Mouse (Mus musculus): ENCODE measurements around the gene 4930535I16Rik. TPM values are rescaled to one million over a fixed set of nuclear protein-coding genes. Genes with fewer than 3 reads are reported as not detected.

Gene 4930535I16Rik
- polyA plus RNA-seq, 1 experiment from 2014 or later, result not detected

DNA sequence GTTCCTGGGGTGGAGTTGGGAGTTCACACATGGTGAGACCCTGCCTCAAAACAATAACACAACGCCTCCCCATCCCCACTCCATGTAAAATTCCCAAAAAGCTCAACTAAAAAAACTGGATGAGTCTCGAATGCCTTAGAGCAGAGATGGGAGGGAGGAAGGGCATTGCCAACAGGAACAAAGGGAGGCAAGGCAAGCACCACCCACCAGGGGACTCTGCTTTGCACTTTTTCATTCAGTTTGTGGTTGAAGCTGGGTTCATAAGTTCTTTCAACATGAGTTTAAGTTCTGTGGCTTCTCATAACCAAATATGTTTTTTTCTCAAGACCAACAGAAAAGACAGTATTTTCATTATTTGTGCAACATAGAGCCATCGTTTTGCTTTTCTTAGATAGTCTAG lies 14.4 kb downstream of the 4930535I16Rik start:
- no peaks in the 10 kb centered on the region for H3K9me3 ChIP-seq
- H3K4me3 ChIP-seq, result no peak overlapping the region
- H3K4me2 ChIP-seq (replicated peaks), result no peak overlapping the region
- H3K4me1 ChIP-seq, result peaks cover 18% of the 10 kb centered on the region
- H3K9ac ChIP-seq (replicated peaks), result no peak overlapping the region
- H3K36me3 ChIP-seq, result no peaks in the 10 kb centered on the region
- 75% methylated on average over 3 of the region's 3 CpGs for WGBS
- ATAC-seq (replicated peaks), result no peak
- H3K27ac ChIP-seq (replicated peaks), result no peak overlapping the region
- H3K27me3 ChIP-seq, result no peaks in the 10 kb centered on the region

DNA sequence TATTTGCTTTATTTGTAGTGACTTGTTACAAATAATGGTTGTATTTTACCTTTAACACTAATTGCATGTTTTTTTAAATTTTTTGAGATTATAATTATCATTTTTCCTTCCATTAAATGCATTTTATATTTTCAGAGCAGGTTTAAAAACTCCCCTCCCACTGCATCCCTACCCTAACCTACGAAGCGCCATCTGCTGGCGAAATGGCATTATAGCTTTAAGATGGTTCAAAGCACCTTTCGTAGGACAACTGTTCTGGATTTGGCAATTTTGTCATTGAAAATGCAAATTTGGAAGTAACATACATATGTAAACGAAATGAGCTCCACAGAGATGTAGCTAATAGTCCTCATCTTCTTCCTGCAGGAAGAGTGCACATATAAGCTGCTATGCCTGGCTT lies 19.1 kb downstream of the 4930535I16Rik start:
- WGBS, result 6% methylated on average over 5 of the region's 5 CpGs
- no peak overlapping the region for H3K27ac ChIP-seq (replicated peaks)
- no peak overlapping the region for H3K4me3 ChIP-seq
- no peaks in the 10 kb centered on the region for H3K9me3 ChIP-seq
- H3K4me1 ChIP-seq, result peaks cover under 1% of the 10 kb centered on the region; the same call in 1 of the 2 replicates
- H3K36me3 ChIP-seq, result no peaks in the 10 kb centered on the region
- H3K4me2 ChIP-seq (replicated peaks), result no peak overlapping the region
- H3K9ac ChIP-seq (replicated peaks), result no peak overlapping the region
- H3K27me3 ChIP-seq, result no peaks in the 10 kb centered on the region
- ATAC-seq (replicated peaks), result no peak

DNA sequence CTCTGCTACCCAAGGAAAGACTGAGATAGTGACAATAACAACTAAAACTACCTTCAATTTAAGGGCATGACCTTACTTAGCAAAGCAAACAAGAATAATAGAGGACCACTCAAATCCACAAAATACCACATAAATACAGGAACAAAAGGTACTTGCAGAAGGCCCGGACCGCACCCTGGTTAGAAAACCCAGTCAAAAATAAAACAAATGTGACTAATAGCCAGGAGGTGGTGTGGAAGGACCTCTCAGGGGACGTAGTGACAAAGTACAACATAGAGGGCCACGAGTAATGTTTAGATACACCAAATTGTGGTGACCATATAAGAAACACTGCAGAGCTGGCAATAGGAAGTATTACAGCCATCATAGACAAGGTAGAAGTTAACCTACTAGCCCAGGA lies 23.5 kb downstream of the 4930535I16Rik start:
- Histone ChIP-seq H3K36me3 (no peaks in the 10 kb centered on the region), H3K9me3 (no peaks in the 10 kb centered on the region), H3K4me2 (replicated peaks) (no peak overlapping the region), H3K4me1 (no peaks in the 10 kb centered on the region), H3K9ac (replicated peaks) (no peak overlapping the region), H3K4me3 (no peak overlapping the region), H3K27ac (replicated peaks) (no peak overlapping the region), H3K27me3 (no peaks in the 10 kb centered on the region)
- ATAC-seq (replicated peaks), result no peak
- WGBS, result 85% methylated on average over 4 of the region's 4 CpGs

DNA sequence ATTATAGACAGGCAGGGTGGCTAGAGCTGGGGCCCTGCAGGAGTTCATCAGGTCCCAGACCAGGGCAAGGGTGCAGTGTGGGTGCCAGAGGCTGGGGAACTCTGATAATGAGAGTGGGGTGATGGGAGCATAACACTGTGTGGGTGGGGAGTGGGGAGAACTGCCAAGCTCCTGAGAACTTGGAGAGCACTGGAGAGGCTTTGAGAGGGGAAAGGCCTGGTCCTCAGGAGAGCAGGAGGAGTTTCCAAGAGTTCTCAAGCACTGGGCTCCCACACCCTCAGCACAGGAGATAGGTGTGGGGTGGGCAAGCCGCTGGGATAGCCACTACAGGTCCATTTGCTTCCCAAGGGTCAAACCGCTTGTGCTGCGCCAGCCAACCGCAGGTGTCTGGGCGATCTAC lies 24.1 kb downstream of the 4930535I16Rik start:
- Histone ChIP-seq H3K9ac (replicated peaks) (no peak overlapping the region), H3K36me3 (no peaks in the 10 kb centered on the region), H3K27me3 (no peaks in the 10 kb centered on the region), H3K4me1 (no peaks in the 10 kb centered on the region), H3K4me3 (no peak overlapping the region), H3K27ac (replicated peaks) (no peak overlapping the region), H3K9me3 (no peaks in the 10 kb centered on the region), H3K4me2 (replicated peaks) (no peak overlapping the region)
- no peak for ATAC-seq (replicated peaks)
- 89% methylated on average over 5 of the region's 5 CpGs for WGBS

Other genes starting within 250 kb of the 4930535I16Rik start
- gene Macf1, start 233.7 kb downstream of the 4930535I16Rik start, polyA plus RNA-seq (2015; fragmentation: Nextera tagmentation; extraction: Ambion mirVana), result 73.5 and 76.0 TPM in 2 replicates
- 379 and 398 TPM in 2 replicates for gene Ndufs5, start 199.8 kb downstream of the 4930535I16Rik start, polyA plus RNA-seq (2015; fragmentation: Nextera tagmentation; extraction: Ambion mirVana)
- gene Akirin1, start 167.7 kb downstream of the 4930535I16Rik start, polyA plus RNA-seq (2015; fragmentation: Nextera tagmentation; extraction: Ambion mirVana), result 77.1 and 78.8 TPM in 2 replicates
- 0.92 and 1.2 TPM in 2 replicates for gene Rhbdl2, start 130.1 kb downstream of the 4930535I16Rik start, polyA plus RNA-seq (2015; fragmentation: Nextera tagmentation; extraction: Ambion mirVana)
- gene 4933427I04Rik, start 58.3 kb downstream of the 4930535I16Rik start, polyA plus RNA-seq (2015; fragmentation: Nextera tagmentation; extraction: Ambion mirVana), result 0.08 and 0.24 TPM in 2 replicates
- gene Mycbp, start 13.2 kb downstream of the 4930535I16Rik start, polyA plus RNA-seq (2015; fragmentation: Nextera tagmentation; extraction: Ambion mirVana), result 32.7 and 37.5 TPM in 2 replicates
- 46.4 and 54.8 TPM in 2 replicates for gene Rragc, start 576 bp downstream of the 4930535I16Rik start, polyA plus RNA-seq (2015; fragmentation: Nextera tagmentation; extraction: Ambion mirVana)

Data from forebrain, embryonic 15.5 days (tissue).